Mouse (Mus musculus) gastrocnemius, postnatal 25 days (tissue): ENCODE results near the gene Klhdc7a. TPM values are rescaled to one million over a fixed set of nuclear protein-coding genes. Genes with fewer than 3 reads are reported as not detected.
"Not testable (repeated sequence)": the region's sequence is repeated elsewhere in the genome, so short reads cannot be mapped to it uniquely, and the experiment has no call there.

Source experiments
- DNase-seq: peaks from one replicate; pipeline ENCODE4 v3.0.0; 2022
- long read RNA-seq, 2 experiments: library from polyadenylated mRNA; stranded (forward); transcript quantifications; one replicate each; pipeline ENCODE4 v2.0.0; 2021
- total RNA-seq, 2 experiments: library from RNA; stranded (reverse); gene quantifications; 1 replicate in 1 of 2; 2 replicates in 1 of 2; pipeline ENCODE4 v1.2.3; 2021

Klhdc7a gene
- total RNA-seq: 1 to 10 TPM in 1 of 2 experiments, under 1 TPM in 1; 0.05 to 1.7 TPM
- long read RNA-seq, experiment 1: 0 reads
- long read RNA-seq, experiment 2: 0 reads

- peak; percentile 74 for DNase-seq
Measured at GRCm38 (mm10) chr4:139967922-139968321, at the start of gene Klhdc7a. TSS of gene Klhdc7a (minus strand) at chr4:139968026.

GRCm38 (mm10) chr4:140015916-140016315 is 48.1 kb upstream of the Klhdc7a start:
- no peak for DNase-seq

- no peak for DNase-seq
Measured at GRCm38 (mm10) chr4:140010728-140011470, 43.1 kb upstream of the Klhdc7a start.

GRCm38 (mm10) chr4:140004932-140005331 is 37.1 kb upstream of the Klhdc7a start:
- DNase-seq: no peak

GRCm38 (mm10) chr4:140004170-140004569 is 36.3 kb upstream of the Klhdc7a start:
- DNase-seq: no peak

- no peak for DNase-seq
Measured at GRCm38 (mm10) chr4:140002069-140002468, 34.2 kb upstream of the Klhdc7a start.

GRCm38 (mm10) chr4:140000911-140001310 is 33.1 kb upstream of the Klhdc7a start:
- DNase-seq: no peak

- DNase-seq: no peak
Measured at GRCm38 (mm10) chr4:139999033-139999432, 31.2 kb upstream of the Klhdc7a start.

- no peak for DNase-seq
Measured at GRCm38 (mm10) chr4:139995659-139996058, 27.8 kb upstream of the Klhdc7a start.

GRCm38 (mm10) chr4:139993111-139993755 is 25.4 kb upstream of the Klhdc7a start:
- no peak for DNase-seq

- no peak for DNase-seq
Measured at GRCm38 (mm10) chr4:139986913-139987312, 19.1 kb upstream of the Klhdc7a start.

GRCm38 (mm10) chr4:139978716-139979115 is 10.9 kb upstream of the Klhdc7a start:
- no peak for DNase-seq

GRCm38 (mm10) chr4:139977308-139977781 is 9.5 kb upstream of the Klhdc7a start:
- no peak for DNase-seq

- DNase-seq: no peak
Measured at GRCm38 (mm10) chr4:139974506-139974905, 6.7 kb upstream of the Klhdc7a start.

- DNase-seq: peak; percentile 50
Measured at GRCm38 (mm10) chr4:139967475-139967891, 343 bp downstream of the Klhdc7a start.

- no peak for DNase-seq
Measured at GRCm38 (mm10) chr4:139966981-139967380, 845 bp downstream of the Klhdc7a start.

GRCm38 (mm10) chr4:139965596-139966185 is 2.1 kb downstream of the Klhdc7a start:
- DNase-seq: no peak

- no peak for DNase-seq
Measured at GRCm38 (mm10) chr4:139964406-139964805, 3.4 kb downstream of the Klhdc7a start.

- DNase-seq: no peak
Measured at GRCm38 (mm10) chr4:139963911-139964310, 3.9 kb downstream of the Klhdc7a start.

- DNase-seq: no peak
Measured at GRCm38 (mm10) chr4:139963059-139963458, 4.8 kb downstream of the Klhdc7a start.

- DNase-seq: no peak
Measured at GRCm38 (mm10) chr4:139961816-139962215, 6.0 kb downstream of the Klhdc7a start.

GRCm38 (mm10) chr4:139961329-139961728 is 6.5 kb downstream of the Klhdc7a start:
- DNase-seq: not testable (repeated sequence)

GRCm38 (mm10) chr4:139960724-139961315 is 7.0 kb downstream of the Klhdc7a start:
- DNase-seq: no peak
